Mouse (Mus musculus) kidney, adult 2 months (tissue): ENCODE measurements around the gene Soga1. TPM values are rescaled to one million over a fixed set of nuclear protein-coding genes. Genes with fewer than 3 reads are reported as not detected.
A peak's percentile ranks its signal among the peaks of the same experiment; 100 is the strongest.

Experiments used
- DNase-seq: peaks from one replicate; pipeline ENCODE4 v3.0.0; 2021
- H3K27ac ChIP-seq: fragments of 200-500 bp; 2 replicates; pipeline ENCODE4 v1.5.1; 2012; ENCODE audit warnings: low read depth, low read length, control low read depth, inconsistent platforms; ENCODE audit not compliant: insufficient read depth
- H3K27me3 ChIP-seq: fragments of 200-500 bp; replicated peaks from 2 replicates; pipeline ENCODE4 v1.6.1; 2012; ENCODE audit warnings: mild to moderate bottlenecking, moderate library complexity, low read length, inconsistent platforms; ENCODE audit not compliant: control insufficient read depth, insufficient read depth
- H3K36me3 ChIP-seq: fragments of 200-500 bp; 2 replicates; pipeline ENCODE4 v1.6.1; 2012; ENCODE audit warnings: mild to moderate bottlenecking, moderate library complexity, low read length, inconsistent platforms; ENCODE audit not compliant: control insufficient read depth, insufficient read depth
- H3K4me1 ChIP-seq: fragments of 200-500 bp; 2 replicates; pipeline ENCODE4 v1.6.1; 2011; ENCODE audit warnings: low read length; ENCODE audit not compliant: control insufficient read depth, insufficient read depth
- H3K4me3 ChIP-seq: fragments of 200-500 bp; 2 replicates; pipeline ENCODE4 v1.5.1; 2011; ENCODE audit warnings: mild to moderate bottlenecking, low read depth, low read length, control low read depth; ENCODE audit not compliant: insufficient read depth
- CTCF ChIP-seq: fragments of 200-500 bp; conservative IDR thresholded peaks from 2 replicates; pipeline ENCODE4 v1.5.1; 2011; ENCODE audit warnings: low read depth, mild to moderate bottlenecking, control low read depth, low read length, moderate library complexity, mixed read lengths; ENCODE audit not compliant: insufficient read depth, insufficient read length
- POLR2A ChIP-seq: fragments of 200-500 bp; IDR thresholded peaks from one replicate; pipeline ENCODE4 v1.6.1; 2011; ENCODE audit warnings: low read depth, low read length, control low read depth
- WGBS: fragments of 180-500 bp; shearing (Covaris S2); methylation state at CpG from one replicate; pipeline ENCODE4 v1.1.7; 2018; 5-methylcytosine and 5-hydroxymethylcytosine counted together
- polyA plus RNA-seq: library from polyadenylated mRNA; depleted of rRNA; stranded (reverse); fragments of >200 nt; gene quantifications from 2 replicates; pipeline ENCODE4 v1.2.3, GENCODE M21; 2012

Gene Soga1
- polyA plus RNA-seq, 1 experiment: 5.4 TPM

DNA sequence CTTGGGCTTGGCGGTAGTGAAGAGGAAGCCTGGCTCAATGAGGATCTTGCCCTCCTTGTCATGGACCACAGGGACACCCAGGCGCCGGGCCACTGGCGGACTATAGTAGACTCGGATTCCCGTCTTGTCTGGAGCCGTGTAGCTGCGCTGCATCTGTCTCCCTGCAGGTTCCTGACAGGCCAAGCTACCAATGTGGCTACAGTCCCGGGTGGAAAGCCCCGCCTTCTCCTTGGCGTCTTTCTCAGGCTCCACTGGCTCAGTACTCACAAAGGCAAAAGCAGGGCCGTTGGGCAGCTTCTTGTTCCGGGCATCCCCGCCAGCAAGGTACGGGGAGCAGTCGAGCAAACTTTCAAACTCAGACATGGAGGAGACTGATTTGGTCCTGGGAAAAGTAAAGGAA, 57.9 kb downstream of the Soga1 start:
- Histone ChIP-seq H3K27ac (no peak overlapping the region), H3K4me1 (no peaks in the 10 kb centered on the region), H3K36me3 (no peaks in the 10 kb centered on the region; the same call in 1 of the 2 replicates), H3K27me3 (no peaks in the 10 kb centered on the region), H3K4me3 (no peak overlapping the region)
- 93% methylated on average over 16 of the region's 16 CpGs for whole genome bisulfite sequencing
- no peak for DNase-seq
- TF ChIP-seq CTCF (no peak), POLR2A (no peak)

- H3K27me3 ChIP-seq: no peaks in the 10 kb centered on the region
- no peaks in the 10 kb centered on the region for H3K4me1 ChIP-seq
- no peak for DNase-seq
- TF ChIP-seq POLR2A (no peak), CTCF (no peak)
- H3K27ac ChIP-seq: no peak overlapping the region
- 92% methylated on average over 4 of the region's 4 CpGs for WGBS
- H3K36me3 ChIP-seq: no peaks in the 10 kb centered on the region; the same call in 1 of the 2 replicates
- no peak overlapping the region for H3K4me3 ChIP-seq
Observed at GRCm38 (mm10) chr2:157019228-157019627, 59.8 kb downstream of the Soga1 start.

- WGBS: 82% methylated on average over 18 of the region's 18 CpGs
- DNase-seq: no peak
- Histone ChIP-seq H3K36me3 (no peaks in the 10 kb centered on the region; the same call in 1 of the 2 replicates), H3K4me1 (no peaks in the 10 kb centered on the region), H3K27ac (no peak overlapping the region), H3K4me3 (no peak overlapping the region), H3K27me3 (no peaks in the 10 kb centered on the region)
- 0 out of 2 replicates have a peak, but pooled peaks have one; percentile 8 for TF ChIP-seq CTCF
- TF ChIP-seq POLR2A: no peak
Observed at GRCm38 (mm10) chr2:157016529-157017270, 62.4 kb downstream of the Soga1 start.

DNA sequence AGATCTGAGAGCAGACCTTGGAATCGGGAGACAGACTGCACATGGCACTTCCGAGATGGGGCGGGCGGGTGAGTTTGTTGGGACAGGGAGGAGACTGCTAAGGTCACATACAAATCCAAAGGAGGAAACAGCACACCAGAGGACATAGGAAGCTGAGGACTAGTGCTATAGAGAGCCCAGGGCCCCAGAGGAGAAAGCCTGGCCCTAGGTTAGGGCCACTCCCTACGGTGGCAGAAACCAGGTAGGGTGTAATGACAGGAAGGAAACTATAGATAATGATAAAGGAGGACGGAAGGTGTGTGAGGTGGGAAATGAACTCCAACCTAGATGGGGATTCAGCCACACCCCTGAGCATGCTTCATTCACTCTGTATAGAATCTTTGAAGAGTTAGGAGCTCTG, 66.7 kb downstream of the Soga1 start:
- no peak overlapping the region for H3K4me3 ChIP-seq
- no peaks in the 10 kb centered on the region for H3K36me3 ChIP-seq
- H3K4me1 ChIP-seq: 0 out of 2 replicates have a peak, but pooled peaks cover 3% of the 10 kb centered on the region
- no peak for TF ChIP-seq CTCF
- no peak for TF ChIP-seq POLR2A
- no peak overlapping the region for H3K27ac ChIP-seq
- no peaks in the 10 kb centered on the region for H3K27me3 ChIP-seq
- no peak for DNase-seq
- WGBS: 76% methylated on average over 6 of the region's 6 CpGs

DNA sequence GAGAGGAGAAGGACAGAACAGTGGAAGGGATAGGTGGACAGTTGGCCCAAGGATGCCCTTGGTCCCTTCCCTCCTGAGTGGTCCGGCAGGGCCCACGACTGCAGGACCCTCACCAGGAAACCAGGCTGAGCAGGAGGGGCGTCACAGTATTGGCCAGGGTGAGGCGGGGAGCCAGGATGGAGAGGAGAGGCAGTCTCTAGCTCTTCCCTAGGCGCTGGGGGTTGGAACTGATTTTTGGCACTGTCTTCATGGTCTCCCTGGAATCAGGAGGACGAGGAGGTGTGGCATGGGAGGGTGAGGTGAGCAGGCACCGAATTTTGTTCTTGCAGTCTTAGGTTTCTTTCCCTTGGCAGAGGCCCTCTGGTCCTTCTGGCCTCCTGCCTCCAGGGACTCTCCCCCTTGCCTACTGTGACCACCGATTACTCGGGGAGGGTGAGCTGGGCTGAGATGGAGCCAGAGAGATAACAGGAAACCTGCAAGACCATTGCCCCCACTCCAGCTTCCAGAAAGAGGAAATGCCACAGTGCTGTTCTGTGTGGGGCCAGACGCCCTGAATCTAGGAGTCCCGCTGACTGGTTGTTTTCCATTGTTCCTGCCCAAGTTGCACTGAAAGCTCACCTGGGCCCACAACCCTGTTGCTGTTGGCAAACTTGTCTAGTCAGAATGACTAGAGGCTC, 68.3 kb downstream of the Soga1 start:
- Histone ChIP-seq H3K36me3 (no peaks in the 10 kb centered on the region), H3K27me3 (no peaks in the 10 kb centered on the region), H3K4me3 (no peak overlapping the region), H3K27ac (no peak overlapping the region), H3K4me1 (peaks cover 6% of the 10 kb centered on the region; the same call in 1 of the 2 replicates)
- no peak for TF ChIP-seq POLR2A
- no peak for TF ChIP-seq CTCF
- WGBS: 36% methylated on average over 11 of the region's 11 CpGs
- no peak for DNase-seq

DNA sequence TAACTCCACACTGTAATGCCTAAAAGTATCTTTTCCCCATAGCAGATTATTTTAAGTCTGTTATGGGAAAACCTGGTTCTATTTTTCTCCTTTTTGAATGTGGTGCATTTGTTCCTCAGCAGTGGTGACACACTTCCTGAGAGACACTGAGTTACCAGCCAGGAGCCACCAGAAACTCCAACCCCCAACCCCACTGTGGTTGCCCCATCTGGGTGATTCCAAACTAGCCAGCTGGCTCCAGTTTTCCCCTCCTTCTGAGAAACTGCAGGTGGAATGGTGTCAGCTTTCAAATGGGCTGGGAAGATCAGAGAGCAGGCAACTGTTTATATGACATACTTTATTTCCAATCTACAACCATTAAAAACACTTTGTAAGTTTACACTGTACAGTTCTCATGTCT, 68.9 kb downstream of the Soga1 start:
- no peak for DNase-seq
- Histone ChIP-seq H3K4me1 (peaks cover 6% of the 10 kb centered on the region; the same call in 1 of the 2 replicates), H3K4me3 (no peak overlapping the region), H3K27me3 (no peaks in the 10 kb centered on the region), H3K36me3 (no peaks in the 10 kb centered on the region), H3K27ac (no peak overlapping the region)
- no peak for TF ChIP-seq CTCF
- no peak for TF ChIP-seq POLR2A

GRCm38 (mm10) chr2:157008509-157008908, 70.5 kb downstream of the Soga1 start:
- TF ChIP-seq POLR2A (no peak), CTCF (no peak)
- no peak for DNase-seq
- peaks cover 6% of the 10 kb centered on the region; the same call in 1 of the 2 replicates for H3K4me1 ChIP-seq
- H3K4me3 ChIP-seq: no peak overlapping the region
- no peaks in the 10 kb centered on the region for H3K27me3 ChIP-seq
- no peaks in the 10 kb centered on the region for H3K36me3 ChIP-seq
- no peak overlapping the region for H3K27ac ChIP-seq
